Mouse (Mus musculus): ENCODE measurements around the gene Gm10272. TPM values are rescaled to one million over a fixed set of nuclear protein-coding genes. Genes with fewer than 3 reads are reported as not detected.
"Not testable (repeated sequence)": the region's sequence is repeated elsewhere in the genome, so short reads cannot be mapped to it uniquely, and the experiment has no call there.

Gm10272 gene
- polyA plus RNA-seq, 1 experiment from 2014 or later, result not detected

DNA sequence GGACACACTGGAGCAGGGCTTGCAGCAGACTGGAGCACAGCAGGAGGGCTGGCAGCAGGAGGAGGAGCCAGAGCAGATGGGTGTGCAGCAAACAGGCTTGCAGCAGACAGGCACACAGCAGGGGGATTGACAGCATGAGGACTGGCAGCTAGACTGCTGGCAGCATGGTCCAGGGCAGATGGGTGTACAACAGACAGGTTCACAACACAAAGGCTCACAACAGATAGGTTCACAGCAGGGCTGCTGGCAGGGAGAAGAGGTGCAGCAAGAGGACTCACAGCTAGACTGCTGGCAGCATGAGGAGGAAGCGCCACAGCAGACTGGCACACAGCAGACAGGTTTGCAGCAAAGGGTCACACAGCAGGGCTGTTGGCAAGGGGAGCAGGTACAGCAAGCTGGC, 44.3 kb downstream of the Gm10272 start:
- not testable (repeated sequence) for H3K4me1 ChIP-seq (ENCODE audit: control insufficient read depth, insufficient read depth, low read length); H3K36me3 ChIP-seq (ENCODE audit: control insufficient read depth, insufficient read depth, low read length); H3K4me3 ChIP-seq (ENCODE audit: low read length); H3K4me2 ChIP-seq (replicated peaks; ENCODE audit: low read depth, low read length); H3K9ac ChIP-seq (ENCODE audit: low read depth, low read length); ATAC-seq (ENCODE audit: low FRiP score, low TSS enrichment); H3K9me3 ChIP-seq (ENCODE audit: control insufficient read depth, low read length); H3K27me3 ChIP-seq (ENCODE audit: control insufficient read depth, insufficient read depth, low read length); H3K27ac ChIP-seq (ENCODE audit: low read depth, low read length)
- WGBS, result 73% methylated on average over 1 of the region's 1 CpGs

DNA sequence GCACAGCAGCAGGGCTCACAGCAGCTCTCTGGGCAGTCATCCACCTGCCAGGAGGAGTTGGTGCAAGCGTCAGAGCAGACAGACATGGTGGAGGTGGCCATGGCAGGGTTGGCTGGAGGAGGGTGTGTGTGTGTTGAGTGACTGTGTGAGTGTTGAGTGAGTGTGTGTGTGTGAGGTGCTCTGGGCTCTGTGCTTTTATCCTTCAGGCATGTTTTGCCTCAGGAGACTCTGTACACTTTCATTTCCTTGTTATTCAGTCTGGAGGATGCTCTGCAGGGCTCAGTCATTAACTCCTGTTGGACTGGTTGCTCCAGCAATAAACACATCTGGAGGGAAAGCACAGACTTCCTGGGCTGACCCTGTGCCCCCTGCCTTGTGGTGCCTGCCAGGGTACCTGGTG, 44.8 kb downstream of the Gm10272 start, which contains the start of gene Gm9736:
Gene Gm9736, minus strand, starts transcription at position 101 of the 400 bp plus-strand sequence.
- not testable (repeated sequence) for H3K27me3 ChIP-seq (ENCODE audit: control insufficient read depth, insufficient read depth, low read length); H3K27ac ChIP-seq (ENCODE audit: low read depth, low read length); H3K4me2 ChIP-seq (replicated peaks; ENCODE audit: low read depth, low read length); H3K4me3 ChIP-seq (ENCODE audit: low read length); H3K9me3 ChIP-seq (ENCODE audit: control insufficient read depth, low read length); ATAC-seq (ENCODE audit: low FRiP score, low TSS enrichment); H3K4me1 ChIP-seq (ENCODE audit: control insufficient read depth, insufficient read depth, low read length); H3K9ac ChIP-seq (ENCODE audit: low read depth, low read length); H3K36me3 ChIP-seq (ENCODE audit: control insufficient read depth, insufficient read depth, low read length)
- WGBS, result 60% methylated on average over 1 of the region's 1 CpGs

DNA sequence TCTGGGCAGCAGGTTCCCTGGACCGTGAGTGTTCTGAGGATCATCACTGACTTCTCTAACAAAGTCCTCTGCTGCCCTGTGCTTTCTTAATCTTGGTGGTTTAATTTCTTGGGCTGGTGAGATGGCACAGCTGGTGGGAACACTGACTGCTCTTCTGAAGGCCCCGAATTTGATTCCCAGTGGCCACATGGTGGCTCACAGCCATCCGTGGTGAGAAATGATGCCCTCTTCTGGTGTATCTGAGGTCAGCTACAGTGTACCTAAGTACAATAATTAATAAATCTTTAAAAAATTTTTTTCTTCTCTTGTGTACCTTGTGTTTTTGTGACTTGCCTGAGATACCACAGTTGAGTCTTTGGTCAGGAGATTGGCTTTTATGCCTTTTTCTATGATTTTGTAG, 45.9 kb downstream of the Gm10272 start:
- not testable (repeated sequence) for H3K36me3 ChIP-seq (ENCODE audit: control insufficient read depth, insufficient read depth, low read length); H3K27ac ChIP-seq (ENCODE audit: low read depth, low read length); H3K4me2 ChIP-seq (replicated peaks; ENCODE audit: low read depth, low read length); H3K4me1 ChIP-seq (ENCODE audit: control insufficient read depth, insufficient read depth, low read length); ATAC-seq (ENCODE audit: low FRiP score, low TSS enrichment); H3K27me3 ChIP-seq (ENCODE audit: control insufficient read depth, insufficient read depth, low read length); H3K4me3 ChIP-seq (ENCODE audit: low read length); H3K9me3 ChIP-seq (ENCODE audit: control insufficient read depth, low read length); H3K9ac ChIP-seq (ENCODE audit: low read depth, low read length)
- 60% methylated on average over 3 of the region's 3 CpGs for WGBS

DNA sequence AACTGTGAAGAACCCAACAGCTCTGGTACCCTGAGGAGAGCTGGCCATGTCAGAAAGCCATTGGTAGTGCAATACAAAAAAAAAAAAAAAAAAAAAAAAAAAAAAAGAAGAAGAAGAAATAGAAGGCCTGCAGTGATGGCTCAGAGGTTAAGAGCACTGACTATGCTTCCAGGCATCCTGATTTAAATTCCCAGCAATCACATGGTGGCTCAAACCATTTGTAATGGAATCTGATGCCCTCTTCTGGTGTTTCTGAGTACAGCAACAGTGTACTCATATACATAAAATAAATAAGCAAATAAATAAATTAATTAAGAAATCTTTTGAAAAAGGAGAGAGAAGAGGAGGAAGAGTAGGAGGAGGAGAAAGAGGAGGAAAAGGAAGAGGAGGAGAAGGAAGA, 47.0 kb downstream of the Gm10272 start:
- no peaks in the 10 kb centered on the region for H3K9me3 ChIP-seq (ENCODE audit: control insufficient read depth, low read length)
- no peak overlapping the region for H3K4me2 ChIP-seq (replicated peaks; ENCODE audit: low read depth, low read length)
- H3K27ac ChIP-seq (ENCODE audit: low read depth, low read length), result no peak overlapping the region
- H3K27me3 ChIP-seq (ENCODE audit: control insufficient read depth, insufficient read depth, low read length), result no peaks in the 10 kb centered on the region
- H3K9ac ChIP-seq (ENCODE audit: low read depth, low read length), result no peak overlapping the region
- ATAC-seq (ENCODE audit: low FRiP score, low TSS enrichment), result no peak
- no peak overlapping the region for H3K4me3 ChIP-seq (ENCODE audit: low read length)
- no peaks in the 10 kb centered on the region for H3K36me3 ChIP-seq (ENCODE audit: control insufficient read depth, insufficient read depth, low read length)
- no peaks in the 10 kb centered on the region for H3K4me1 ChIP-seq (ENCODE audit: control insufficient read depth, insufficient read depth, low read length)

Other genes starting within 250 kb of the Gm10272 start
- 28.8 and 36.5 TPM in 2 replicates for gene Fam207a, start 190.8 kb upstream of the Gm10272 start, polyA plus RNA-seq (2014; fragmentation: Nextera tagmentation; extraction: Ambion mirVana)
- 1.1 and 1.3 TPM in 2 replicates for gene Itgb2, start 176.4 kb upstream of the Gm10272 start, polyA plus RNA-seq (2014; fragmentation: Nextera tagmentation; extraction: Ambion mirVana)
- gene Pttg1ip, start 124.9 kb upstream of the Gm10272 start, polyA plus RNA-seq (2014; fragmentation: Nextera tagmentation; extraction: Ambion mirVana), result 104 and 144 TPM in 2 replicates
- 253 and 294 TPM in 2 replicates for gene Sumo3, start 100.5 kb upstream of the Gm10272 start, polyA plus RNA-seq (2014; fragmentation: Nextera tagmentation; extraction: Ambion mirVana)
- gene Gm49325, start 100.4 kb upstream of the Gm10272 start, polyA plus RNA-seq (2014; fragmentation: Nextera tagmentation; extraction: Ambion mirVana), result 1.2 and 1.8 TPM in 2 replicates
- 41.3 and 51.8 TPM in 2 replicates for gene Ube2g2, start 84.4 kb upstream of the Gm10272 start, polyA plus RNA-seq (2014; fragmentation: Nextera tagmentation; extraction: Ambion mirVana)
- gene Tspear, start 20.1 kb upstream of the Gm10272 start, polyA plus RNA-seq (2014; fragmentation: Nextera tagmentation; extraction: Ambion mirVana), result 0.41 and 0.74 TPM in 2 replicates
- not detected in 2 replicates for gene Gm19402, start 15.9 kb upstream of the Gm10272 start, polyA plus RNA-seq (2014; fragmentation: Nextera tagmentation; extraction: Ambion mirVana)
- not detected in 2 replicates for gene Gm9508, start 9.4 kb upstream of the Gm10272 start, polyA plus RNA-seq (2014; fragmentation: Nextera tagmentation; extraction: Ambion mirVana)
- gene Gm10024, start 4.8 kb downstream of the Gm10272 start, polyA plus RNA-seq (2014; fragmentation: Nextera tagmentation; extraction: Ambion mirVana), result not detected in 2 replicates
- not detected in 2 replicates for gene Gm10142, start 9.2 kb downstream of the Gm10272 start, polyA plus RNA-seq (2014; fragmentation: Nextera tagmentation; extraction: Ambion mirVana)
- gene Krtap12-1, start 14.0 kb downstream of the Gm10272 start, polyA plus RNA-seq (2014; fragmentation: Nextera tagmentation; extraction: Ambion mirVana), result not detected in 2 replicates
- not detected in 2 replicates for gene Gm10100, start 19.9 kb downstream of the Gm10272 start, polyA plus RNA-seq (2014; fragmentation: Nextera tagmentation; extraction: Ambion mirVana)
- gene Gm18596, start 36.0 kb downstream of the Gm10272 start, polyA plus RNA-seq (2014; fragmentation: Nextera tagmentation; extraction: Ambion mirVana), result not detected in 2 replicates
- not detected in 2 replicates for gene Gm9736, start 44.7 kb downstream of the Gm10272 start, polyA plus RNA-seq (2014; fragmentation: Nextera tagmentation; extraction: Ambion mirVana)
- gene Gm3233, start 53.1 kb downstream of the Gm10272 start, polyA plus RNA-seq (2014; fragmentation: Nextera tagmentation; extraction: Ambion mirVana), result not detected in 2 replicates
- gene Gm3238, start 64.7 kb downstream of the Gm10272 start, polyA plus RNA-seq (2014; fragmentation: Nextera tagmentation; extraction: Ambion mirVana), result not detected in 2 replicates
- not detected in 2 replicates for gene Gm7138, start 70.3 kb downstream of the Gm10272 start, polyA plus RNA-seq (2014; fragmentation: Nextera tagmentation; extraction: Ambion mirVana)
- not detected in 2 replicates for gene Gm3250, start 75.9 kb downstream of the Gm10272 start, polyA plus RNA-seq (2014; fragmentation: Nextera tagmentation; extraction: Ambion mirVana)
- gene Gm7137, start 81.6 kb downstream of the Gm10272 start, polyA plus RNA-seq (2014; fragmentation: Nextera tagmentation; extraction: Ambion mirVana), result not detected in 2 replicates
- gene Gm9639, start 88.5 kb downstream of the Gm10272 start, polyA plus RNA-seq (2014; fragmentation: Nextera tagmentation; extraction: Ambion mirVana), result not detected in 2 replicates
- gene Gm19668, start 92.5 kb downstream of the Gm10272 start, polyA plus RNA-seq (2014; fragmentation: Nextera tagmentation; extraction: Ambion mirVana), result not detected in 2 replicates
- gene Gm9507, start 105.2 kb downstream of the Gm10272 start, polyA plus RNA-seq (2014; fragmentation: Nextera tagmentation; extraction: Ambion mirVana), result not detected in 2 replicates
- not detected in 2 replicates for gene Gm2696, start 108.1 kb downstream of the Gm10272 start, polyA plus RNA-seq (2014; fragmentation: Nextera tagmentation; extraction: Ambion mirVana)
- gene Krtap10-4, start 120.5 kb downstream of the Gm10272 start, polyA plus RNA-seq (2014; fragmentation: Nextera tagmentation; extraction: Ambion mirVana), result not detected in 2 replicates
- not detected in 2 replicates for gene Krtap10-10, start 129.3 kb downstream of the Gm10272 start, polyA plus RNA-seq (2014; fragmentation: Nextera tagmentation; extraction: Ambion mirVana)
- not detected in 2 replicates for gene Gm36176, start 140.2 kb downstream of the Gm10272 start, polyA plus RNA-seq (2014; fragmentation: Nextera tagmentation; extraction: Ambion mirVana)
- gene Gm10318, start 146.2 kb downstream of the Gm10272 start, polyA plus RNA-seq (2014; fragmentation: Nextera tagmentation; extraction: Ambion mirVana), result not detected in 2 replicates
- not detected in 2 replicates for gene Gm3285, start 155.3 kb downstream of the Gm10272 start, polyA plus RNA-seq (2014; fragmentation: Nextera tagmentation; extraction: Ambion mirVana)
- 2.2 and 3.3 TPM in 2 replicates for gene Lrrc3, start 195.9 kb downstream of the Gm10272 start, polyA plus RNA-seq (2014; fragmentation: Nextera tagmentation; extraction: Ambion mirVana)

All from kidney, embryonic 14.5 days (tissue).